Mouse (Mus musculus) liver, postnatal 0 days (tissue): ENCODE results near the gene Olfr1309.

ENCODE experiments used
- CTCF ChIP-seq: sonication (generic); IDR thresholded peaks from 2 replicates; pipeline ENCODE4 v1.5.1; 2016; ENCODE audit warnings: antibody characterized with exemption, low read depth
- EP300 ChIP-seq: IDR thresholded peaks from 2 replicates; pipeline ENCODE4 v1.6.1; 2016; ENCODE audit warnings: antibody characterized with exemption, low read depth, mild to moderate bottlenecking

DNA sequence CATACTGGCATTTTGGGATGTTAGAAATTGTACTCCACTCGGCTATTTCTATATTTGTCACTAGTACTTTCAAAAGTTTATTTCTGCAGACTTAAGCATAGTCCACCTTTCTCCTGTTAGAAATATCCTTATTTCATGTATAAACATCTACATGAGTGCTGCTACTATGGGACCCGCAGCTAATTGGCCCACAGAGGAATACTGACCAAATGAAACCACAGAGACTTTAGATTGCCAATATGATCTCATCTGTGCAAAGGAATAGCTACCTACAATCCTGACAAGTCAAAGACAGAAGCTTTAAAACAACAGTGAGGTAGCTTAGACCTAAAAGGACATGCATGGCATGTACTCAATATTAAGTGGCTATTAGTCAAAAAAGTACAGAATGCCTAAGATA is 34.2 kb upstream of the Olfr1309 start, which contains the start of gene Olfr1311:
- TF ChIP-seq EP300 (no peak), CTCF (no peak)
